Mouse (Mus musculus) left cerebral cortex, postnatal 10 days (tissue): ENCODE measurements around the gene Foxg1. TPM values are rescaled to one million over a fixed set of nuclear protein-coding genes. Genes with fewer than 3 reads are reported as not detected.

ENCODE experiments used
- DNase-seq, 2 experiments: peaks; one replicate each; pipeline ENCODE4 v3.0.0; 2021 to 2022; ENCODE audit warnings: low spot score in 2 of 2, mixed read lengths in 1 of 2; ENCODE audit errors: extremely low spot score in 1 of 2
- intact Hi-C: fragments of 180-260 bp; cut with DNase I; formaldehyde crosslinking; loops from one replicate; pipeline ENCODE4 v1.15.1; 2025
- total RNA-seq, 2 experiments: library from RNA; stranded (reverse); gene quantifications; 2 replicates each; pipeline ENCODE4 v1.2.3; 2021

Gene Foxg1
- total RNA-seq, 2 experiments from 2014 or later = 125 to 130 TPM

GRCm38 (mm10) chr12:49383521-49384133 is 1.2 kb downstream of the Foxg1 start:
- peak; percentile 86 to 92 for DNase-seq
- intact Hi-C loops = loop anchor here (2.0 kb wide), 1 partner anchor 735 kb away; no protein-coding TSS in a partner anchor

- DNase-seq = peak in 1 of 2 experiments; percentile 69
These were observed 1.9 kb downstream of the Foxg1 start for GRCm38 (mm10) chr12:49384295-49384875.

GRCm38 (mm10) chr12:49384876-49385630 is 2.6 kb downstream of the Foxg1 start, which contains the start of gene Gm43517:
TSS of gene Gm43517 (plus strand) at chr12:49385174.
- intact Hi-C loops = no loop called here
- DNase-seq = peak in 1 of 2 experiments; percentile 72

More at GRCm38 (mm10) chr12:49384295-49384875, 1.9 kb downstream of the Foxg1 start:
- intact Hi-C loops = no loop called here

- peak in 1 of 2 experiments; percentile 35 for DNase-seq
- intact Hi-C loops = no loop called here
These were observed 3.2 kb downstream of the Foxg1 start for GRCm38 (mm10) chr12:49385631-49385990.

GRCm38 (mm10) chr12:49386081-49386805 is 3.8 kb downstream of the Foxg1 start:
- no peak for DNase-seq
- intact Hi-C loops = no loop called here

GRCm38 (mm10) chr12:49387856-49388598 is 5.6 kb downstream of the Foxg1 start:
- intact Hi-C loops = no loop called here
- DNase-seq = no peak

- intact Hi-C loops = loop anchor here (5.0 to 10.0 kb wide), 5 partner anchors 355 to 1798 kb away; no protein-coding TSS in a partner anchor
- no peak for DNase-seq
These were observed 7.2 kb downstream of the Foxg1 start for GRCm38 (mm10) chr12:49389666-49390065.

GRCm38 (mm10) chr12:49390257-49390656 is 7.8 kb downstream of the Foxg1 start:
- intact Hi-C loops = loop anchor here (5.0 to 10.0 kb wide), 5 partner anchors 355 to 1797 kb away; no protein-coding TSS in a partner anchor

GRCm38 (mm10) chr12:49390926-49391304 is 8.5 kb downstream of the Foxg1 start:
- intact Hi-C loops = loop anchor here (5.0 to 10.0 kb wide), 5 partner anchors 354 to 1796 kb away; no protein-coding TSS in a partner anchor

More at GRCm38 (mm10) chr12:49390257-49390656, 7.8 kb downstream of the Foxg1 start:
- no peak for DNase-seq

GRCm38 (mm10) chr12:49391305-49392040 is 9.0 kb downstream of the Foxg1 start:
- intact Hi-C loops = loop anchor here (5.0 to 10.0 kb wide), 5 partner anchors 353 to 1796 kb away; no protein-coding TSS in a partner anchor

More at GRCm38 (mm10) chr12:49390926-49391304, 8.5 kb downstream of the Foxg1 start:
- DNase-seq = no peak

GRCm38 (mm10) chr12:49392041-49392390 is 9.6 kb downstream of the Foxg1 start:
- no peak for DNase-seq
- intact Hi-C loops = loop anchor here (5.0 to 10.0 kb wide), 5 partner anchors 353 to 1795 kb away; no protein-coding TSS in a partner anchor

More at GRCm38 (mm10) chr12:49391305-49392040, 9.0 kb downstream of the Foxg1 start:
- DNase-seq = peak in 1 of 2 experiments; percentile 75

- intact Hi-C loops = loop anchor here (5.0 to 10.0 kb wide), 5 partner anchors 352 to 1794 kb away; no protein-coding TSS in a partner anchor
- DNase-seq = no peak
These were observed 10.4 kb downstream of the Foxg1 start for GRCm38 (mm10) chr12:49392876-49393275.

- intact Hi-C loops = loop anchor here (5.0 to 10.0 kb wide), 5 partner anchors 351 to 1794 kb away; no protein-coding TSS in a partner anchor
- DNase-seq = no peak
These were observed 11.2 kb downstream of the Foxg1 start for GRCm38 (mm10) chr12:49393639-49394038.

- intact Hi-C loops = loop anchor here (5.0 to 10.0 kb wide), 5 partner anchors 351 to 1793 kb away; no protein-coding TSS in a partner anchor
- no peak for DNase-seq
These were observed 11.7 kb downstream of the Foxg1 start for GRCm38 (mm10) chr12:49394181-49394580.

- intact Hi-C loops = loop anchor here (5.0 to 10.0 kb wide), 5 partner anchors 350 to 1792 kb away; no protein-coding TSS in a partner anchor
- peak in 1 of 2 experiments; percentile 34 for DNase-seq
These were observed 12.4 kb downstream of the Foxg1 start for GRCm38 (mm10) chr12:49394836-49395235.

- intact Hi-C loops = loop anchor here (2.0 to 10.0 kb wide), 2 partner anchors 19 to 349 kb away; no protein-coding TSS in a partner anchor
- DNase-seq = no peak
These were observed 13.5 kb downstream of the Foxg1 start for GRCm38 (mm10) chr12:49395969-49396368.

GRCm38 (mm10) chr12:49396776-49397175 is 14.3 kb downstream of the Foxg1 start:
- DNase-seq = no peak
- intact Hi-C loops = loop anchor here (2.0 to 10.0 kb wide), 2 partner anchors 20 to 348 kb away; no protein-coding TSS in a partner anchor
